Mouse (Mus musculus) intestine, embryonic 14.5 days (tissue): ENCODE results near the gene Lrrc74a. TPM values are rescaled to one million over a fixed set of nuclear protein-coding genes. Genes with fewer than 3 reads are reported as not detected.

ENCODE experiments used
- ATAC-seq: fragments of 200-750 bp; cut with Nextera tagmentation; replicated peaks from 2 replicates; pipeline ENCODE4 v1.8.0; 2017; ENCODE audit warnings: low read depth, moderate number of reproducible peaks, moderate TSS enrichment, moderate library complexity; ENCODE audit not compliant: low FRiP score, low TSS enrichment
- DNase-seq: peaks from one replicate; pipeline ENCODE4 v3.0.0-alpha.2; 2018; ENCODE audit warnings: low spot score
- H3K27ac ChIP-seq: fragments of 300-500 bp; sonication (generic); 2 replicates; pipeline ENCODE4 v1.5.1; 2014; ENCODE audit warnings: low read depth, mild to moderate bottlenecking, control low read depth
- H3K27me3 ChIP-seq: fragments of 300-500 bp; sonication (generic); replicated peaks from 2 replicates; pipeline ENCODE4 v1.6.1; 2014; ENCODE audit warnings: low read length, control low read depth; ENCODE audit not compliant: control insufficient read depth, insufficient read depth
- H3K36me3 ChIP-seq: fragments of 300-500 bp; sonication (generic); 2 replicates; pipeline ENCODE4 v1.6.1; 2014; ENCODE audit warnings: low read length, control low read depth; ENCODE audit not compliant: control insufficient read depth, insufficient read depth
- H3K4me1 ChIP-seq: fragments of 300-500 bp; sonication (generic); replicated peaks from 2 replicates; pipeline ENCODE4 v1.6.1; 2014; ENCODE audit warnings: low read length, control low read depth, mixed read lengths; ENCODE audit not compliant: control insufficient read depth, insufficient read depth
- H3K4me2 ChIP-seq: fragments of 300-500 bp; sonication (generic); 2 replicates; pipeline ENCODE4 v1.6.1; 2014; ENCODE audit warnings: low read length
- H3K4me3 ChIP-seq: fragments of 300-500 bp; sonication (generic); 2 replicates; pipeline ENCODE4 v1.5.1; 2014; ENCODE audit warnings: low read depth, low read length, control low read depth, mixed read lengths
- H3K9ac ChIP-seq: fragments of 300-500 bp; sonication (generic); 2 replicates; pipeline ENCODE4 v1.6.1; 2014; ENCODE audit warnings: mild to moderate bottlenecking, low read length
- H3K9me3 ChIP-seq: fragments of 300-500 bp; sonication (generic); 2 replicates; pipeline ENCODE4 v1.6.1; 2016; ENCODE audit warnings: low read length, control low read depth; ENCODE audit not compliant: control insufficient read depth
- WGBS: fragments of 180-500 bp; shearing (Covaris S2); extraction: QIAGEN DNeasy Blood & Tissue Kit; methylation state at CpG from one replicate; pipeline ENCODE4 v1.1.7; 2014; 5-methylcytosine and 5-hydroxymethylcytosine counted together
- polyA plus RNA-seq: library from polyadenylated mRNA; unstranded; fragments of >200 nt; fragmentation: Nextera tagmentation; extraction: Ambion mirVana; gene quantifications from 2 replicates; pipeline ENCODE4 v1.2.1, GENCODE M21; 2014

Gene Lrrc74a
- polyA plus RNA-seq, 1 experiment from 2014 or later, result not detected

DNA sequence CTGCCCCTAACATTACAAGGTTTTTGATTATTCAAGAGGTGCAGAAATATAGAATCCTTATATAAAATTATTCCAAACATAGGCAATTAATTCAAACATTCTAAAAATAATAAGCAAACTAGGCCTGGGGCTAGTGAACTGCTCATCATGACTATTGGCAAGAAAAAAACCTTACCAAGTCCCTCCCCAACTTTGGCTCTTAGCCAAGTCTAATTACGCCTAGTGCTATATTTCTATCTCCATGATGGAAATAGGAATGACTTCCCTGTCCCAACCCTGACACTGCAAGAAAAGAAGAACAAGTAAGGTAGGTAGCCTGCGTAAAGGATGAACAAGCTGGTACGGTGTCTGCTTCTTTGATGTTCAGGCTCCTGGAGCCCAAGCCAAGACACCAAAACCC lies 31.5 kb upstream of the Lrrc74a start:
- Histone ChIP-seq H3K27me3 (no peaks in the 10 kb centered on the region), H3K27ac (no peak overlapping the region), H3K36me3 (peaks cover 5% of the 10 kb centered on the region; the same call in 1 of the 2 replicates), H3K4me1 (peaks cover 5% of the 10 kb centered on the region), H3K4me3 (no peak overlapping the region), H3K9ac (no peak overlapping the region), H3K9me3 (no peaks in the 10 kb centered on the region), H3K4me2 (no peak overlapping the region)
- no peak for ATAC-seq
- no peak for DNase-seq
- WGBS, result 93% methylated on average over 3 of the region's 3 CpGs

DNA sequence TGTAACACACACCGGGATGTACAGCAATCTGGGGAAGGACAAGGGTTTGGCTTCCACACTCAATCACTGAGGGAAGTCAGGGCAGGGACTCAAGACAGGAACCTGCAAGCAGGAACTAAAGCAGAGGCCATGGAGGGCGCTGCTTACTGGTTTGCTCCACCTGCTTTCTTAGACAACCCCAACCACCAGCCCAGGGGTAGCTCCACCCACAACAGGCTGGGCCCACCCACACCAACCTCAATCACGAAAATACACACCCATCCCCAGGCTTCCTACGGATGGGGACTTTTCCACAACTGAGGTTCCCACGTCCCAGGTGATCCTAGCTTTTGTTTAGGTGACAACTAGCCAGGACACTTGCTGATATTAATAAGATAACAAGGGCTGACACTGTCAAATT lies 28.3 kb upstream of the Lrrc74a start:
- no peaks in the 10 kb centered on the region for H3K4me1 ChIP-seq
- H3K9me3 ChIP-seq, result no peaks in the 10 kb centered on the region
- peaks cover 5% of the 10 kb centered on the region; the same call in 1 of the 2 replicates for H3K36me3 ChIP-seq
- no peak for ATAC-seq
- H3K27ac ChIP-seq, result no peak overlapping the region
- WGBS, result 80% methylated on average over 5 of the region's 5 CpGs
- H3K9ac ChIP-seq, result no peak overlapping the region
- DNase-seq, result no peak
- H3K4me2 ChIP-seq, result no peak overlapping the region
- no peak overlapping the region for H3K4me3 ChIP-seq
- no peaks in the 10 kb centered on the region for H3K27me3 ChIP-seq

DNA sequence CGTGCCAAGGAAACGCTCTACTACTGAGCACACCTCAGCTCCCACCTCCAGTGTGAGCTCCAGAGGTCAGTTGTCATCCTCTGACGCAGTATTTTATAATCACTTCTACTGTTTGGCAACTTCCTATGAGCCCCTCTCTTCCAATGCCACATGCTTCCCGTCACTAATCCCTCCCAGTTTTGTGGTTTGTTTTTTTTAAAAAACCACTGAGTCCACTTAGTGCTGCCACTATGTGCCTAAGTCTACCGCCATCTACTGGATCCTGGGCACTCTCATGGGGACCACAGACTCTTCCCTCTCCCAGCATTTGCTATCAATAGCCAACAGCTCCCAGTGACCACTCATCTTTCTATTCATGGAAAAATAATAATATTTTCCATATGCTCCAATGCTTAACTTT lies 20.1 kb upstream of the Lrrc74a start:
- ATAC-seq (no peak), DNase-seq (no peak)
- Histone ChIP-seq H3K4me3 (no peak overlapping the region), H3K27ac (no peak overlapping the region), H3K27me3 (no peaks in the 10 kb centered on the region), H3K4me2 (no peak overlapping the region), H3K36me3 (no peaks in the 10 kb centered on the region), H3K9me3 (no peaks in the 10 kb centered on the region), H3K9ac (no peak overlapping the region), H3K4me1 (no peaks in the 10 kb centered on the region)
- WGBS, result 70% methylated on average over 5 of the region's 5 CpGs

DNA sequence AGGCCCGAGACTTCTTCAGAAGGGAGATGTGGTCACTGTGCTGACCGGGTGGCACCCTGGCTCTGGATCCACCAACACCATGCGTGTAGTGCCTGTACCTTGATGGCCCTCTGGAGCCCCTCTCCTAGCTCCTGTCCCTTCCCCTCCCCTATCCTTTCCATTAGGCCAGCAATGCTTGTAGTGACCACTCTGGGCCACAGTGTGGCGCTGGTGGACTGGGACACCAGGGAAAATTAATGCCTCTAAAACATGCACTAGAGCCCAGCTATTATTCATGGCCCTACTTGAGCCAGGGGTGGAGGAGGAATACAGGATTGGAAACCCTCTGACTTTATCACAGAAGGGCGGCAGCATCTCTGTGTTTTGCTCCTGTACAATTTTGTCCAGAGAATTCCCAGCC lies 18.8 kb upstream of the Lrrc74a start:
- ATAC-seq, result no peak
- Histone ChIP-seq H3K9me3 (no peaks in the 10 kb centered on the region), H3K4me1 (no peaks in the 10 kb centered on the region), H3K4me2 (no peak overlapping the region), H3K36me3 (no peaks in the 10 kb centered on the region), H3K27ac (no peak overlapping the region), H3K9ac (no peak overlapping the region), H3K27me3 (no peaks in the 10 kb centered on the region), H3K4me3 (no peak overlapping the region)
- peak; percentile 75 for DNase-seq
- WGBS, result 48% methylated on average over 5 of the region's 5 CpGs

DNA sequence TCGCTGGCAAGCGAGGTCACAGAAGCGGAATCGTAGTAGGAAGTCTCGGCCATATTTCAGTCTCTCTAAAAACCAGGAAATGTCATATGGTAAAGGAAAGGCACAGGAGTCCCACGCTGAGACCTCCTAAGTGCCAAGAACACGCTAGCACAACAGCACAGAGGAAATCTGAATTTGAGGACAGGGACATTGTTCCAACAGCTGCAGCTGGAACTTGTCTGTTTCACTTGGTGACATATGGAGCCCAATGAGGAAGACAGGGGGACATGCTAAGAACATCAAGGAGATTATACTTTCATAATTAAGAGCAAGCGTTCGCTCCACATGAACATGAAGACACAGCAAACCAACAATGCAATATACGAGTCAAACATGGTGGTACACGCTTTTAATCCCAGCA lies 17.2 kb upstream of the Lrrc74a start:
- DNase-seq (no peak), ATAC-seq (no peak)
- Histone ChIP-seq H3K9ac (no peak overlapping the region), H3K4me3 (no peak overlapping the region), H3K4me2 (no peak overlapping the region), H3K27ac (no peak overlapping the region), H3K4me1 (no peaks in the 10 kb centered on the region), H3K9me3 (no peaks in the 10 kb centered on the region), H3K27me3 (no peaks in the 10 kb centered on the region), H3K36me3 (no peaks in the 10 kb centered on the region)
- WGBS, result 88% methylated on average over 11 of the region's 11 CpGs

DNA sequence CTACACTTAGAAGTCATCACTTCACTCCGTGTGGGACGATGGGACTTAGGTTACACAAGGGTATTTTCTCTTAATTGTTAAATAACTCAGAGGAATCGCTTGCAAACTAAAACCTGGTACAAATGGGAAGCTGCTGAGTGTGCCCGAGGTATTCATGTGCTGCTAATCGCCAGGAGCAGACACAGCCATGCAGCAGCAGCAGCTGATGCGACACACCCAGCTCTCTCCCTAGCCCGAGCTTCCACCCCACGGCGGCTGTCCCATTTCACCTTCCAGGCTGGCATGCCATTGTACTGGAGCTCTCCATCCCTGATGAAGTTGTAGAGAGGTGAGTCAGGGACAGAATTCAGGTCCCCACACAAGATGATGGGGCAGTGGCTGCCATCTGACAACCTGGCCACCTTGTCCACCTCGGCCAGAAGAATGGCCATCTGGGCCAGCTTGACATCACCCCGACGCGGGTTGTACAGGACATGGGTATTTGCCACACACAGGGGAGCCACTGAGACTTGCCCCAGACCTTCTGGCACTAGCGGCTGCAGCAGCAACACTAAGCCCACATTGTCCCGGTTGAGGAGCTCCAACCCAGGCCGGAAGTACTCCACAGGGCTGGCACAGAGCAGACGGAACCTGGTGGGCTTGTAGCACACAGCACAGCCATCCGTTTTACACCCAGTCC lies 14.1 kb upstream of the Lrrc74a start:
- no peak for ATAC-seq
- no peaks in the 10 kb centered on the region; the same call in 1 of the 2 replicates for H3K4me1 ChIP-seq
- no peaks in the 10 kb centered on the region for H3K36me3 ChIP-seq
- no peaks in the 10 kb centered on the region for H3K9me3 ChIP-seq
- no peak overlapping the region for H3K4me3 ChIP-seq
- H3K4me2 ChIP-seq, result no peak overlapping the region
- no peak overlapping the region for H3K9ac ChIP-seq
- no peak for DNase-seq
- 83% methylated on average over 18 of the region's 18 CpGs for WGBS
- H3K27me3 ChIP-seq, result no peaks in the 10 kb centered on the region
- no peak overlapping the region for H3K27ac ChIP-seq

DNA sequence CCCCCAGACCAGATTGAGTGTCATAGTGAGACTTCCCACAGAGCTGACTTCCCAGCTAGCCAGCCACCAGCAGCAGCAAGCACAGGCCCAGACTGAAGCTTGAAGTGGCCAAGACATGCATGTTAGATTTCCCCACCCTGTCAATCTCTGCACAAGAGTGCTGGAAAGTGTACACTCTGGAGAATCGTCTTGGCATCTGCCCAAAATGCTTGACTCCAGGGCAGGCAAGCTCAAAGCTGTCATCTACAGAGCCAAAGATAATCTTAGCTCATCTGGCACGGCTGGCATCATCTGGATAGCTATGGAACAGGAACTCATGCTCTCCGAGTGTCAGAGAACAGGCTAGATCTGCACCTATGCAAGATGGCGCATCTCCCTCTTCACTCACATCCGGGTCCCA lies 12.7 kb upstream of the Lrrc74a start:
- no peak overlapping the region for H3K4me3 ChIP-seq
- DNase-seq (no peak), ATAC-seq (no peak)
- no peaks in the 10 kb centered on the region for H3K36me3 ChIP-seq
- no peak overlapping the region for H3K4me2 ChIP-seq
- H3K4me1 ChIP-seq, result no peaks in the 10 kb centered on the region; the same call in 1 of the 2 replicates
- no peaks in the 10 kb centered on the region for H3K27me3 ChIP-seq
- 82% methylated on average over 5 of the region's 5 CpGs for WGBS
- no peaks in the 10 kb centered on the region for H3K9me3 ChIP-seq
- no peak overlapping the region for H3K9ac ChIP-seq
- H3K27ac ChIP-seq, result no peak overlapping the region

DNA sequence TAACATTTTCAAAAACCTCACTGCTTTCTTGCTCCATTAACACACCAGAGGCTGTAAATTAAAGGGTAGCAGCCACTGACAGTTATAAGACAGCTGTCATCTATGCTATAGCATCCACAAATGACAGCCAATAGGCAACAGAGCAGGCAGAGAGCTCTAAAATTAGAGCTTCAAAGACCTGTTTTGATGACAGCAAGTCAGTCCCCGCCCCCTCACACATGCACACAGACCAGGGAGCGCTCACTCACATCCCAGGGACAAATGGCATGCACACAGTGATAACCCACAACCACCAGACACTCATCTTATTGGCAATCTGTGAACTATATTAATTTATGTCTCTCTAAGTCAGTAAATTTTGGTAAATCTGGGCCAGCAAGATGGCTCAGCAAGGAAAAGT lies 9.9 kb upstream of the Lrrc74a start:
- Histone ChIP-seq H3K9ac (no peak overlapping the region), H3K9me3 (no peaks in the 10 kb centered on the region), H3K4me3 (no peak overlapping the region), H3K4me2 (no peak overlapping the region), H3K27ac (no peak overlapping the region), H3K4me1 (no peaks in the 10 kb centered on the region; the same call in 1 of the 2 replicates), H3K36me3 (no peaks in the 10 kb centered on the region), H3K27me3 (no peaks in the 10 kb centered on the region)
- WGBS, result 75% methylated on average over 2 of the region's 2 CpGs
- ATAC-seq (no peak), DNase-seq (no peak)

DNA sequence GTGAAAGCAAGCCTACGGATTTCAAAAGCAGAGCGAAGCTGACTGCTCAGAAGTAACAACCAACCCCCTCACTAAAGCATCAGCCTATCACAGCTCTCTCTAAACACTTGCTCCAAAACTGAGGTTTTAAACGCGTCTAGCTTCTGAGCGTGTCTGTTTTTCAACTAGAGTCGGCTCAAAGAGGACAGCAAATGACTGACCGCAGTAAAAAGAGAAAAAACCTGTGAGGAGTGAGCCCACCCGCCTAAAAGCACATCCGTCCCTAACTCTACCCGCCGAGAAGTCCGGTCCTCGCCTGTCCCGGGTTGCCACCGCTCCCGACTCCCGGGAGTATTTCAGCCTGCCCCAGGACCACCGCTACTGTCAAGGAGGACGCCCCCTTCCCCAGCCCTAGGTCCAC lies 8.5 kb upstream of the Lrrc74a start:
- Histone ChIP-seq H3K9me3 (no peaks in the 10 kb centered on the region), H3K4me1 (no peaks in the 10 kb centered on the region; the same call in 1 of the 2 replicates), H3K27ac (0 out of 2 replicates have a peak overlapping the region, but pooled peaks have one; percentile 33), H3K27me3 (no peaks in the 10 kb centered on the region), H3K4me3 (peak overlapping the region; percentile 73), H3K4me2 (peak overlapping the region; percentile 91), H3K36me3 (no peaks in the 10 kb centered on the region), H3K9ac (peak overlapping the region; percentile 60)
- DNase-seq, result no peak
- ATAC-seq, result peak; percentile 10; the same call in 1 of the 2 replicates
- WGBS, result 1% methylated on average over 19 of the region's 19 CpGs
